Mouse (Mus musculus): ENCODE measurements around the gene Olfr1054.

DNA sequence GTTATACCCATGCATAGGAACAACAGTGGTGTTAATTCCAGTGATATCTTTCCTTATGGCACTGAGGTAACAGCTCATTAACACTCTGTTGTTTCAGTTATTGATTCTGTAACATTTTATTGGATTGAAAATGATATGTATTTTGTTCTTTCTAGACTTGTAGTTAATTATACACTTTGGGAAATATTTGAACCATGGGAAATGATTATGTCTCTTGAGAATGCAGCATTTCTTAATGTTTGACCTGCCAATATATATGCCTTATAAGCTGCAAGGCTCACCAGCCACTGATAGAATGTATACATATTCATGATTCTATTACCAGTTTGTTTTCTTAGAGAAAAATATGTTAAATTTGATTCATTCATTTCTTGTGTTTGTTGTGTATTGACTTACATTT, 43.1 kb downstream of the Olfr1054 start, which contains the start of gene Olfr1052:
- TF ChIP-seq CTCF (IDR thresholded peaks at IDR 0.05; ENCODE audit: borderline replicate concordance, insufficient read depth, low read depth, low read length) = no peak
- no peak for TF ChIP-seq POLR2A (IDR thresholded peaks at IDR 0.05; ENCODE audit: borderline replicate concordance, insufficient read depth, low read length)
